Mouse (Mus musculus): Measurements from ENCODE around the gene Sdr9c7. TPM values are rescaled to one million over a fixed set of nuclear protein-coding genes. Genes with fewer than 3 reads are reported as not detected.

The Sdr9c7 gene
- 0.21 TPM in 1 of 2 replicates, not detected in the other for polyA plus RNA-seq (2012; ENCODE audit: low replicate concordance)

GRCm38 (mm10) chr10:127898218-127898617 lies at the start of gene Sdr9c7:
Gene Sdr9c7 (plus strand): TSS chr10:127898518.

GRCm38 (mm10) chr10:127849628-127850027 lies 48.7 kb upstream of the Sdr9c7 start, which contains the start of gene Rdh19:
Gene Rdh19 (plus strand): TSS chr10:127849928.

GRCm38 (mm10) chr10:127866232-127866631 lies 32.1 kb upstream of the Sdr9c7 start, which contains the start of gene Rdh16f2:
Gene Rdh16f2 (plus strand): TSS chr10:127866474.

GRCm38 (mm10) chr10:127888605-127889004 lies 9.7 kb upstream of the Sdr9c7 start, which contains the start of gene Rdh7:
Gene Rdh7 (minus strand): TSS chr10:127888817.

Other genes starting within 250 kb of the Sdr9c7 start
- gene Nemp1, start 231.6 kb upstream of the Sdr9c7 start, polyA plus RNA-seq (2012; ENCODE audit: low replicate concordance): 3.4 and 6.8 TPM in 2 replicates
- 56.8 and 64.3 TPM in 2 replicates for gene Nab2, start 229.9 kb upstream of the Sdr9c7 start, polyA plus RNA-seq (2012; ENCODE audit: low replicate concordance)
- gene Myo1a, start 193.3 kb upstream of the Sdr9c7 start, polyA plus RNA-seq (2012; ENCODE audit: low replicate concordance): 0.12 and 0.22 TPM in 2 replicates
- 0.77 and 2.2 TPM in 2 replicates for gene Tac2, start 174.0 kb upstream of the Sdr9c7 start, polyA plus RNA-seq (2012; ENCODE audit: low replicate concordance)
- gene Zbtb39, start 159.0 kb upstream of the Sdr9c7 start, polyA plus RNA-seq (2012; ENCODE audit: low replicate concordance): 1.2 and 2.7 TPM in 2 replicates
- 0.93 and 12.9 TPM in 2 replicates for gene Gpr182, start 146.8 kb upstream of the Sdr9c7 start, polyA plus RNA-seq (2012; ENCODE audit: low replicate concordance)
- 0.07 TPM in 1 of 2 replicates, not detected in the other for gene Rdh1, start 138.8 kb upstream of the Sdr9c7 start, polyA plus RNA-seq (2012; ENCODE audit: low replicate concordance)
- not detected in 2 replicates for gene Rdh16f1, start 138.7 kb upstream of the Sdr9c7 start, polyA plus RNA-seq (2012; ENCODE audit: low replicate concordance)
- not detected in 2 replicates for gene Rdh9, start 122.1 kb upstream of the Sdr9c7 start, polyA plus RNA-seq (2012; ENCODE audit: low replicate concordance)
- gene Rdh16, start 97.4 kb upstream of the Sdr9c7 start, polyA plus RNA-seq (2012; ENCODE audit: low replicate concordance): 0.14 TPM in 1 of 2 replicates, not detected in the other
- gene Rdh19, start 48.6 kb upstream of the Sdr9c7 start, polyA plus RNA-seq (2012; ENCODE audit: low replicate concordance): not detected in 2 replicates
- not detected in 2 replicates for gene Rdh16f2, start 32.0 kb upstream of the Sdr9c7 start, polyA plus RNA-seq (2012; ENCODE audit: low replicate concordance)
- gene Rdh7, start 9.7 kb upstream of the Sdr9c7 start, polyA plus RNA-seq (2012; ENCODE audit: low replicate concordance): not detected in 2 replicates
- gene Hsd17b6, start 109.1 kb downstream of the Sdr9c7 start, polyA plus RNA-seq (2012; ENCODE audit: low replicate concordance): not detected in 2 replicates
- 0.82 and 4.9 TPM in 2 replicates for gene Prim1, start 116.7 kb downstream of the Sdr9c7 start, polyA plus RNA-seq (2012; ENCODE audit: low replicate concordance)
- gene Naca, start 137.1 kb downstream of the Sdr9c7 start, polyA plus RNA-seq (2012; ENCODE audit: low replicate concordance): 16.7 and 52.0 TPM in 2 replicates
- gene Ptges3, start 160.4 kb downstream of the Sdr9c7 start, polyA plus RNA-seq (2012; ENCODE audit: low replicate concordance): 98.6 and 122 TPM in 2 replicates
- 1,361 and 1,521 TPM in 2 replicates for gene Atp5b, start 184.8 kb downstream of the Sdr9c7 start, polyA plus RNA-seq (2012; ENCODE audit: low replicate concordance)
- 9.2 and 28.5 TPM in 2 replicates for gene Baz2a, start 193.1 kb downstream of the Sdr9c7 start, polyA plus RNA-seq (2012; ENCODE audit: low replicate concordance)

Data from leukemia stem cell, adult 10-12 weeks (primary cell).